Mouse (Mus musculus) naive thymus-derived CD4-positive, alpha-beta T cell, adult 2 months (primary cell): ENCODE results near the gene Zfp13.
"Not testable (repeated sequence)": the region's sequence is repeated elsewhere in the genome, so short reads cannot be mapped to it uniquely, and the experiment has no call there.

Source experiments
- DNase-seq: peaks from one replicate; pipeline ENCODE4 v3.0.0-alpha.2; 2011; ENCODE audit warnings: low read depth

Gene Zfp13

DNA sequence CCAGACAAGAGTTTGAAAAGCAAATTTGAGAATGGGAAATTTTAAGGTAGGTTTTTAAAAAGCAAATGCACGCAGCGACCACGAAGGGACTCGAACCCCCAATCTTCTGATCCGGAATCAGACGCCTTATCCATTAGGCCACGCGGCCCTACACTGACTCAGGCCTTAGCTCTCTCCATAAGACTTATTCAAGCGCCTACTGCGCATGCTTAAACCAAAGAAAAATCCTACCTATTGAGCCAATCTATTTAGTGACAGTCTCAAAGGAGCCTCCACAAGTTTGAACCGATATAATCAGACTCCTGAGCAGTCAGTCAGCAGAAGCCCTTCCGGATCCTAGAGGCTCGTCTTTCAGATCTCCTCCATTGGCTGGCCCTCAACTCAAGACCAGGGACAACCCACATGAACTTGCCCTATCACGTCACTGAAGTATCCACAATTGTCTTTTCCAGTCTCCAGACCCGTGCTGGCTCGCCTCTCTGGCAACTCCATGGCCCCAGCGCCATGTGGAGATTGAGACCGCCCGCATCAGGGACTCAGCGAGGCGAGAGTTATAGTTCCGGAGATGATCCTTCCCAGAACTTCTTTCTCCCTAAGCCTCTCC, 49.0 kb downstream of the Zfp13 start:
- DNase-seq, result peak; percentile 97

DNA sequence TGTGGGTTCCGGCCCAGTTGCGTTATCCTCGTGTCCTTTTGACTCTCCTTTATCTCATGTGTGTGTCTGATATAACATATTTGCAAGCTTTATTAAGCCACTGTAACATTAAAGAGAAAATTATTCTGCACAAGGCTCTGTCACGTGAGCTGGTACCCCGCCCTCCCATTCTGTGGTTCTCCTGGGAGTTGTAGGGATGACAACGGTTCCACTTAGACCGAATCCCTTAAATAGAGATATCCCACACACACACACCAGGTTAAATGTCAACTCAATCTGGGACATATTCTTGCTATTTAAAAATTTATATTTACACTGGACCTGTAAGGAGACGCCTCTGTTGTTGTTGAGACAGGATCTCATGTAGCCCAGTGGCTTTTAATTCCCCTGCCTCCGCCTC, 49.8 kb downstream of the Zfp13 start:
- DNase-seq, result no peak

DNA sequence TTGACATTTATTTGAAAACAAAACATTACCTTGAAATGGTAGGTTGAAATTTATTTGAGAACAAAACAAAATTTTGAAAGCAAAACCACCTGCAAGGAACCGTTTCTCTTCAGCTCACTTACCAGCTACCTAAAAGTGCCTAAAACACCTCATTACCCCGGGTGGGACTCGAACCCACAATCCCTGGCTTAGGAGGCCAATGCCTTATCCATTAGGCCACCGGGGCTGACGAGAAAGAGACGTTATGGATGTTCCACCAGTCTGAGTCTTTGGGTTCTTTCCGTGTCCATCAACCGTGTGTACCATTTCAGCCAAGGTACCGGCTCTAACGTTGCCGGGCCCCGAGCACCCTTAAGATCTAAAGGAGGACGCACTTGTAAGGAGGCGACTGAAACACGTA, 50.7 kb downstream of the Zfp13 start:
- DNase-seq, result peak; percentile 86

DNA sequence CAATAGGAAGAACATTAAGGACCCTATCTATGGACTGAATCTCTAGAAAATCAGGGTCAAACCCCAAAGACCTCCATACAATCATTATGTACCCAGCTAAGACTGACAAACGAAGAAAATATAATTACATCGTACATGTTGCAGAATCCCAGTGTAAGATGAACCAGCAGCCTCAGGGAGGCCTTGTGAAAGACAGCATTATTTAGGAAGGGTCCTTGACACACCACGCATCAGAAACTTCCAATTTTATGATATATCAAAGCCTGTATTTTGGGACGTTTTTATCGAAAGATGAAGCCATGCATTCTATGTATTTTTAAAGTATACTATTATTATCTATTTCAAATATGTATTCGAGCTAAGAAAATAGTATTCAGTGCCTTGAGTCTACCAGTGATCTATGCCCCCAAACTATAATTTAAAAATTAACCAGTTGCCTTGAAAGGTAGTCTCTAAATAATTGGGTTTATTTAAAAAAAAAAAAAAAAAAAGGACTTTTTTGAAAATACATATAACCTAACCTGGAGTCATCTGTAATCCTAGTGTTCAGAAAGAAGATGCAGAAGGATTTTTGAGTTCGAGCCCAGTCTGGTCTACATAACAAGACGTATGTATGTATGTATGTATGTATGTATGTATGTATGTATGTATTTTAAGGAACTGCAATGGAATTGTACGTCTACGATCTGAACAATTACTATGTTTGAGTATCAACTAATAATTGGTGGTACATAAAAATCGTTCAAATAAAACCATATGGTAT, 51.4 kb downstream of the Zfp13 start:
- DNase-seq, result peak; percentile 34

DNA sequence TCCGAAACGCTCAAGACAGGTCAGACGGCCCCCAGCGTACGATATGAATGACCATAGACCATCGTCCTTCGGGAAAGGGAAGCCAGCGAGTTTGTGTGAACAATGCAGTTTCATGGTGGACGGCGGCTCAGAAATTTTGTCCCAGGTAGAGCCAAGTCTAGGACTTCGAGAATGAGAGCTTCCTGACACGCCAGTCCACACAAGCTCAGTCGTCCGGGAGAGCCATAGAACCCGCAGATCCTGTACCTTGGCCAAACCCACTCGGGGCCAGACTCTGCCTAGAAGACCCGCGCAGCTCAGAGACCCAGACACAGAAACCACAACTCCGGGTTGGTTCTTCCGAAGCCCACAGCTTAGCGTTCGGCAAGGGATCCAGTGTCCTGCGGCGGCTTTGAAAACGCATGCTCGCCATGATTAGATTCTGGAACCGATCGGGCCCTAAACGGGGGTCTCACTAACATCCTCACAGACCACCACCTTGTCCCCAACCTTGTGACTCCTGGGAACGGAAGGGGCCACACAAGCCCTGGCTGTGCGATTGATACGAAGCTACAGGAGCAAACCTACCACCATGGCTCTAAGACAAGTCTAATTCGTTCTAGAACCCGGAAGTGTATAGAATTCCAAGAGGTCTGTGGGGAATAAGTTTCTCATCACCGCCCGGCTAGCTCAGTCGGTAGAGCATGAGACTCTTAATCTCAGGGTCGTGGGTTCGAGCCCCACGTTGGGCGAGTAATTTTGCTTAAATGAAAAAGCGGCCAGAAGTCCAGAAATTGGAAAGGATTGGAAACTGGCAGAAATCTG, 52.4 kb downstream of the Zfp13 start:
- peak; percentile 94 for DNase-seq

DNA sequence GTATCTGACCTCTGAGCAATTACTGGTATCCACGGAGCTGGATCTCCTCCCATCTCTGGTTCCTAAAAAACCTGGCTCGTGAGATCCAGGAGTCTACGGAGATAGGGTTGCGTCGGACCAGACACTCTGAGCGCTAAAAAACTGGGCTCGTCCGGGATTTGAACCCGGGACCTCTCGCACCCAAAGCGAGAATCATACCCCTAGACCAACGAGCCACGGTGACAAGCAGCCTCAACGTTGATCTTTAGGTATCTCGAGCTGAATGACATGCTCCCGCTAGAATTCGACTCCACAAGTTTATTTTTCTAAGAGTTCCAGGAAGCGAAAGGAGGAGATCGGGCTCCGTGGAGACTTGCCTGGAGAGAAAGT, 53.0 kb downstream of the Zfp13 start:
- peak; percentile 91 for DNase-seq

DNA sequence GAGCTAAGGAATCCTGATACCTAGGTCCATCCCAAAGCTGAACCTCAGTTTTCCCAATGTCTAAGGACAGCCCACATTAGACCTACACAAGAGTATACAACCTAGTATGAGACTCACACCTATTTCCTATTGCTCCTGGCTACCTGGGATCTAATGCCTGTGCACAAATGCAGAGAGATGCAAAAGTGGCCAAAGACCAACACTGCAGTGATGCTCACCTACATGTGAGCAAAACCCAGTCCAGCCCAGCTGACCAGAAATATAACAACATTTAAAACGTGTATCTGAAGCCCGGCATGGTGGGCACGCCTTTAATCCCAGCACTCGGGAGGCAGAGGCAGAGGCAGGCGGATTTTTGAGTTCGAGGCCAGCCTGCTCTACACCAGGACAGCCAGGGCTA, 53.4 kb downstream of the Zfp13 start:
- DNase-seq, result peak; percentile 43

DNA sequence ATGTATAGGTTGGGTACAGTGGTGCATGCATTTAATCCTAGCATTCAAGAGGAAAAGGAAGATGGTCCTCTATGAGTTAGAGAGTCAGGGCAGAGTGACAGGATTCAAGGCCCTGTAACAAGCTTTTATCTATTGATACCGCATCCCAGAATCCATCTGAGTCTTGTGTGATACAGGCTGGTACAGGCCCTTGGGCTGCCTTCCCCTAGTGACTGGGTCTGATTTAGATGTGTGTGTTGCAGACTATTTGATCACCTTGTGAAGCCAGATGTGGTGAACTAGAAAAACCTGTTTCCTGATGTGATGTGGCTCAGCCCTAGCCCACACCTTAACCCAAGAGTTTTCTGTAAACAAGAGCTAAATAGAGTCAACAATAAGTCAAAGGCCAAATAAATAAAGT, 54.5 kb downstream of the Zfp13 start:
- DNase-seq, result peak; percentile 26

DNA sequence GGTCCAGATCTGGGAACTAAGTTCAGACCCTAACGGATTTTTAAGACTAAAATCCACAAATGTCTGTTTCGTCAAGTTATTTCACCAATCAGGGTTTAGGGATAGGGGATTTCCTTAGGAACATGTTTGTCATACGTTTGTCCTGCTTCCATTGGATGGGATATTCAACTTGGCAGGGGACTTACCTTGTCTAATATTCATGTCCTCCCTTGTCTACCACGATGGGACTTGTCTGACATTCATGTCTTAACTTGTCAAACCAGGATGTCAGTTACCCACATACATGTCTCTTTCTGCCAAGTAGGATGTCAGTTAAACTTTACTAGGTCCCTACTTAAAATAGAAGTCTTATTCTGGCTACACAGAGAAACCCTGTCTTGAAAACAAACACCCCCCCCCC, 55.3 kb downstream of the Zfp13 start:
- DNase-seq, result peak; percentile 5

DNA sequence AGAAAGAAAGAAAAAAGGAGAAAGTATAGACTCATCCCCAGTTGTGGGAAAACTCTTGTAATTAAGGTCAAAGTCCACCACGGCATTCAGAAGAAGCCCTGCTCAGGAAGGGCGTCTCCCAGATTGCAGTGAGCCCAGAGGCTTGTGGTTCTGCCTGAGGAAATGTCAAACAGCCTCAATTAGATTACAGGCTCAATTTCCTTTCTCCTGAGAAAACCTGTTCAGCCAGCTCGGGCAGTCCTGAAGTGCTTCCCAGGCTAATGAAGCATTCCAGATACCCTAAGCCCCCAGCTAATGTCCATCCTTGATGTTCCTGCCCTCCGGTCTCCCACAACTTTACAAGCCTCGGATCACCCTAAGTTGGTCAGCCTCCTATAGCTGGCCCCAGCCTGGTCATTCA, 56.0 kb downstream of the Zfp13 start:
- peak; percentile 11 for DNase-seq

DNA sequence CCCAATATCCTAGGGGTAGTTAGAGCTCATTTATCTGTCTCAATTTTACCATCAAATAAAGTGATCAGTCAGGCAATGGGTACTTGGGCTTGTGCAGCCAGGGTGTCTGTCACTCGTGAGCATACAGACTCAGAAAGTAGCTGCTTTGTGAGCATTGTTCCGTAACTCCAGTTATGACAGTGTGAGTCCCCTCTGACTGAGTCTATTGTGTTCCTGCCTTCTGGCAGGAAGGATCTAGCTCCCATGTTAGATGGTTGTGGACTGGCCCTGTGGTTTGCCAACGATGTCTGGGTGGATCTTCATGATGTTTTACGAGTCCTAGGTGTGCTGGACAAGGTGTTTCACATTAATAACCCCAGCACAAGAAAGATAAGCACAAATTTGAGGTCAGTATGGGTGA, 56.5 kb downstream of the Zfp13 start:
- peak; percentile 13 for DNase-seq

DNA sequence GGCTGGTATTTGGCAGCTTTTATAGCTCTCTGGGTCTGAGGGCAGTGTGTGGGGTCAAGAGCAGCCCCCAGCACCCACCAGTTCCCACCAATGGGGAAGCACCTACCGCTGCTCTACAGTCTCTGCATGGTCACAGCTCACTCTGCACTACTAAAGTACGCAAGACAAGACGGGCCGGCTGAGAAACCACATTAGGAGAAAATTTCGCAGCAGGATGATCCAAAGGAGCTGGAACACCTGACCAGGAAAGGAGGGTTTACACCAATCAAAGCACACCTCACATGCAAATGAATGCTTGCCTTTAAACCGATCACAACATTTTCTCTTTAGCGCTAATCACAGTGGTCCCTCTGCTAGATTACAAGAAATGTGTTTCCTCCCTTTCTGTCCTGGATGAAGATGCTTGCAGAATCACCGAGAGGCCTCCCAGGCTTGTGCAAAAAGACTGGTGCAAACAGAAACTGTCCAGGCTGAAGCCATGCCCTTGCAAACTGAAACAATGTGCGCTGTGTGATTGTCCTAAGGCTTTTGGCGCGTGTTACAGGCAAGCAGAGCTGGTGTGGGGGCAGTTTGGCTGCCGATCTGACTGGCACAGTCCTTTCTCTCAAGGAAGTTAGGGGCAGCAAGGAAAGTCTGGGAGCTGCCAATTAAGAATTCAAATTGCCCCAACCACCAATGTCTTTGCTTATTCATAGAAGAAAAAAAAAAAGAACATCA, 57.1 kb downstream of the Zfp13 start:
- DNase-seq, result no peak

DNA sequence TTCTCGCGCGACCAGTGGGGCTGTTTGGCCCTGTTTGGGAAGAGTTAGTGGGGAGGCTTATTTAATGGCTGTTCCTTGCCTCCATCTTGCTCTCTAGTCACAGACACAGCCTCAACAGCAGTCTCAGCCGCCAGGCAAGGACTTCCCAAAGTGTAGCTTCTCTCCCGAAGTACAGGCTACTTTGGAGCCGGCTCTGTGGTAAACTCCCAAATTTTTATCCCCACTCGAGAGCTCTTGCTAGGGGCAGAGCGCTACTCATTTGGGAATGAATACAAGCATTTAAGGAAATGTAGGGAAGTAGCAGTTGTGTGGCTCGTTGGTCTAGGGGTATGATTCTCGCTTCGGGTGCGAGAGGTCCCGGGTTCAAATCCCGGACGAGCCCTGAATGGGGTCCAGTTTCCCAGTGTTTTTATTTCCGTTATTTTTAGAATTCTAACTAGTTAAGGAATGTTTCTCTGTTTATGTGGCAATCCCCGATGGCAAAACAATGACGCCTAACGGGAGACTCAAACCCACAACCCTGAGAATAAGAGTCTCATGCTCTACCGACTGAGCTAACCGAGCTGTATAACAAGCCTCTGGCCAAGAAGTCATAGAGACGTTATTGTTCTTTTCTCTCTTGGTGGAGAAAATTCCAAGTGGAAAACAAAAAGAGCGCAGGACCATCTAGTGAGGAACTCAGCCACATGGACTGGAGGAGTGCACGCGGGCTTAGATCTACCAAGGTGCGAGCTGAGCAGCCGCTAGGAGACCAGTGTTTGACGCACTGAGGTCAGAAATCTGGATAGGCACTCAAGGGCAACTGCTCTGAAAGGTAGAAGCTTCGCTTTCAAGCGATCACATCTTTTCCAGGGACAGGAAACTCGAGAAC, 58.4 kb downstream of the Zfp13 start:
- DNase-seq, result peak; percentile 2

DNA sequence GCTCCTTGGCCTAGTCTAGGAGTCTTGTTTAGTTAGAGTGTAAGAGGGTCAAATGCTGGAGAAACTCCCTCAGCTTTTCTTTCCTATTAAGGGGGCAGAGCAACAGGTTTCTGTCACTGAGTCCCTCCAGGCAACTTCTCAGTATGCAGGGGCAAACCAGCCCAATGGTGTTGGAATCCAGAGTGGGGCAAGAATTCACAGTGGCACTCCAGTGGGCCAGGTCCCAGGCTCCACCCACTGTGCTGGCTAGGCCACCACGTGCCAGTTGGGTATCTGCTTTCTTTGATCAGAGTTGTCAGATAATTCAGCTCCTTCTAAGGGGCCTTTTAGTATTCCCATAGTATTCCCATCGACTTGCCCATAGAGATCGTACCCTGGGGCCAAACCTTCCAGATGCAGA, 59.2 kb downstream of the Zfp13 start:
- no peak for DNase-seq

DNA sequence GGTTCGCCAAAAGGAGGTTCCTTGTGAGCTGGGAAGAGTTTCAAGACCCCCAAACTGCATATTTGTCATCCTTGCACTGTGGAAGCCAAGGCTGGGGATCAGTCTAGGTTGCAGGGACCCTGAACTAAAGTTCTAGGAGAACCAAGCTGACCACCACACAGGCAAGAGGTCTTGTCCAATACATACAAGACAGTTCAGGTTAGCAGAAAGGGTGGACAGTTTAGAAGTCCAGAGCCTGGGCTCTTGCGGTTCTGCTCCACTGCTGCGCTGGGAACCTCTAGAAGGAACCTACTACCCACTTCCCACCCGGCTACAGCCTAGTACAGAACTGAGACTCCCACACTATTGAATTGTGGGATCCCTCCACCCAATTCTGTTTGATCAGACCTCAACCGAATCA, 59.7 kb downstream of the Zfp13 start:
- no peak for DNase-seq

DNA sequence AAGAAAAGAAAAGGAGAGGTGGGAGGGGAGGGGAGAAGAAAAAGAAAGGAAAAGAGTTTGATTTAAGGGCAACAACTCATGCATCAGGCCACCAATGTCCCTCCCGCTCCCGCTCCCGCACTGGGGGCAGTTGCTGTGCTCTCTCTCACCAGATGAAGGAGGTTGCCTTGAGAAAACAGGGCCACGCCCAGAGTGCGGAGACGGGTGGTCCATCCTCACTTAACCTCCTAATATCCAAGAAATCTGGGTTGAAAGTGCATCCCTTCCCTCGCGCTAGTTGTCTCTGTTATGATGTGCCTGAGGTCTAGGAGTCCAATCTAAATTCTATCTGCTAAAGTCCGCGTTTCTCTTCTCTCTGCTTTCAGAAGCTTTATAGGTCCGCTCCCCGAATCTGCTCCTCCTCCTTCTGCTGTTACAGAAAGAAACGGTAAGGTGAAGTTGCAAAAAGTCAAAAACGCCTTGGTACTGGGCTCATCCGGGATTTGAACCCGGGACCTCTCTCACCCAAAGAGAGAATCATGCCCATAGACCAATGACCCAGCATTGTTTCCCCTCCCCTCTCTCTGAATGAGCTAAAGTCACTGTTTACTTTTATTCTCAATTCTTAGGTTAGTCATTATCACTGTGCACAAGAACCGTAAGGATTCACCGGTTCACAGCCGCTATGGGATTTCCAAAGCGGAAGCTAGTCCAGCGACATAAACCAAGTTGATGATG, 60.8 kb downstream of the Zfp13 start:
- no peak for DNase-seq

DNA sequence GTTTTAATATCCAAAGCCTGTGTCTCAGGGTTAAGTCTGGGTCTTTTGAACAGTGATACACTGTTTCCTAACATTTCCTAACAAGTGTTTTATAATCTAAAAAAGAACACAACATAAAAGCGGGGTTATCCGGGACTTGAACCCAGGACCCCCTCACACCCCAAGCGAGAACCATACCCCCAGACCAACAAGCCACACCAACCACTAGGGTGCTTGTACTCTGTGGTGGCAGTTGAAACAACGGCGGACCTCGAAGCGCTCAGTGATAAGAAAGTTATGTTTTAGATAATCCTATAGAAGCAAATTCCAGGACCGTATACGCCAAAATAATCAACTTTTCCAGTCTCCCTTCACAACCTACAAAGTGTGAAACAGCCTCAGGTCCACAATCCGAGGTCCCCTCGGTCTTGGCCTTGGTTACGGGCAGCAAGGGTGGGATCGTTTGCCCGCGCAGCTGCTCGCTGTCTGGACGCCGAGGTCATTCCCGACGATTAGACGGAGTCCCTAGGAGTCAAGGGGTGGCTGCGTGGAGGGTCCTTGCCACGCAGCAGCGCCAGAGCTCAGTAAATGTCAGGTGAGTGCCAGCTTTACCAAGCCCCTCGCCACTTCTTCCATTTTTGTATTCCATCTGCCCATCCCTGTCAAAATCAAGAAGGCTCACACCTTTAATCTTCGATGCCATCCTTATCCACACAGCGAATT, 61.6 kb downstream of the Zfp13 start:
- DNase-seq, result no peak

DNA sequence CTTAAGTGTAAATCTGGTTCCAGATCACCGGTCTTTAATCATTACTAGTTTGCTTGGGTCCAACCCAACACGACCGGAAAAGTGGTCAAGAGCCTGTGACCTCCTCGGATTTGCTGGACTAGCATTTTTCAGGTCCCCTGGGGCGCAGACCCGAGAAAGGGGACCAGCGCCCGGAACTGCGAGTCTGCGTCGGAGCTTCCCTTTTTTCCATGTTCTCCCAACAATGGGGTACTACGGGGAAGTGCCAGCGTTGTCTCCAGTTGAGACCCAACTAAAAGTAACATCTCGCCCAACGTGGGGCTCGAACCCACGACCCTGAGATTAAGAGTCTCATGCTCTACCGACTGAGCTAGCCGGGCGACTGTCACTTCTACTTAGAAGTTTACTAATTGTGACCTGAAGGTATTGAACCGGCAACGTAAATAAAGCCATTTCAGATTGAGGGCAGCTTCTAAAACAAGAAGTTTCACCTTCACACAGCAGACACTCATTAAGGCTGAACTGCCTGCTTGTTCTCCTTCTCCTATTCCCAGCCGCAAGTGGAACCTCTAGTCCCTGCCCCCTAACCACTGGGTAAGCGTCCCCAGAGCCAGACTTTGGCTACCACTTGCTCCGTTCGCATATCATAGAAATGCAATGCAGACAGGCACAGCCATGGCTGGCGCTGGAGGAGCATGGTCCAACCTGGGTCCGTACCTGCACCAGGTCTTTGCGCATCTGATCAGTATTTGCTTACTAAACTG, 64.1 kb downstream of the Zfp13 start:
- not testable (repeated sequence) for DNase-seq
